Mouse (Mus musculus) lung, postnatal 25 days (tissue): Measurements from ENCODE around the gene Pithd1.

Experiments
- DNase-seq: peaks from one replicate; pipeline ENCODE4 v3.0.0; 2022; ENCODE audit warnings: low spot score

Gene Pithd1

DNA sequence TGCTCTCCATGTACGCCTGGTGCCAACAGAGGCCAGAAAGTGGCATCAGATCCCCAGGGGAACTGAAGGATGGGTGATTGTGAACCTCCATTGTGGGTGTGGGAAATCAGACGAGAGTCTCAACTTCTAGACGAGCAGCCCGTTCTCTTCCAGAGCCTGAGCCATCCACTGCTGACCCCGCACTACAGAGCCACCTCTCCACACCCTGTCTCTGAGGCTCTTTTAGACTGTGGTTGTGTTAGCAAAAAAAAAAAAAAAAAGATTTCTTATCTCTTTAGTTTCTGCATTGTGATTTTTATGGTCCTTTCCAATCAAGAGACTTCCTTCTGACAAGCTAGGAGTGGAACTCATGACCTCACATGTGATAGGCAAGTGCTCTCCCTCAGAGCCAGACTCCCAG, 57.7 kb downstream of the Pithd1 start:
- no peak for DNase-seq

GRCm38 (mm10) chr4:135928376-135928775, 58.7 kb downstream of the Pithd1 start:
- no peak for DNase-seq

GRCm38 (mm10) chr4:135926861-135927260, 60.2 kb downstream of the Pithd1 start:
- DNase-seq, result no peak

GRCm38 (mm10) chr4:135926195-135926808, 60.8 kb downstream of the Pithd1 start:
- no peak for DNase-seq
